Mouse (Mus musculus): ENCODE measurements around the gene Znrf2. TPM values are rescaled to one million over a fixed set of nuclear protein-coding genes. Genes with fewer than 3 reads are reported as not detected.

Znrf2 gene
- polyA plus RNA-seq, 1 experiment: 8.3 TPM

GRCm38 (mm10) chr6:54836666-54837065 is 19.9 kb downstream of the Znrf2 start:
- H3K27ac ChIP-seq (ENCODE audit: insufficient read depth, low read length): no peak overlapping the region
- no peak for DNase-seq
- TF ChIP-seq POLR2A (IDR thresholded peaks at IDR 0.05; ENCODE audit: borderline replicate concordance, insufficient read depth, low read length) (no peak), CTCF (IDR thresholded peaks at IDR 0.05; ENCODE audit: borderline replicate concordance, insufficient read depth, low read depth, low read length) (no peak)
- no peak overlapping the region for H3K4me3 ChIP-seq (replicated peaks; ENCODE audit: insufficient read depth, low read depth, low read length)
- H3K4me1 ChIP-seq (ENCODE audit: control insufficient read depth, insufficient read depth, low read length): no peaks in the 10 kb centered on the region
- H3K27me3 ChIP-seq (ENCODE audit: control insufficient read depth, insufficient read depth, low read length): no peaks in the 10 kb centered on the region

- TF ChIP-seq CTCF (IDR thresholded peaks at IDR 0.05; ENCODE audit: borderline replicate concordance, insufficient read depth, low read depth, low read length) (no peak), POLR2A (IDR thresholded peaks at IDR 0.05; ENCODE audit: borderline replicate concordance, insufficient read depth, low read length) (no peak)
- Histone ChIP-seq H3K4me3 (replicated peaks; ENCODE audit: insufficient read depth, low read depth, low read length) (no peak overlapping the region), H3K4me1 (ENCODE audit: control insufficient read depth, insufficient read depth, low read length) (no peaks in the 10 kb centered on the region), H3K27me3 (ENCODE audit: control insufficient read depth, insufficient read depth, low read length) (no peaks in the 10 kb centered on the region), H3K27ac (ENCODE audit: insufficient read depth, low read length) (no peak overlapping the region)
- no peak for DNase-seq
Observed at GRCm38 (mm10) chr6:54841399-54841798, 24.7 kb downstream of the Znrf2 start.

- 64% methylated on average over 1 of the region's 1 CpGs for whole genome bisulfite sequencing
- Histone ChIP-seq H3K27me3 (ENCODE audit: control insufficient read depth, insufficient read depth, low read length) (no peaks in the 10 kb centered on the region), H3K4me3 (replicated peaks; ENCODE audit: insufficient read depth, low read depth, low read length) (no peak overlapping the region), H3K27ac (ENCODE audit: insufficient read depth, low read length) (no peak overlapping the region), H3K4me1 (ENCODE audit: control insufficient read depth, insufficient read depth, low read length) (no peaks in the 10 kb centered on the region)
- TF ChIP-seq CTCF (IDR thresholded peaks at IDR 0.05; ENCODE audit: borderline replicate concordance, insufficient read depth, low read depth, low read length): no peak
- no peak for TF ChIP-seq POLR2A (IDR thresholded peaks at IDR 0.05; ENCODE audit: borderline replicate concordance, insufficient read depth, low read length)
- no peak for DNase-seq
Observed at GRCm38 (mm10) chr6:54842041-54842440, 25.3 kb downstream of the Znrf2 start.

GRCm38 (mm10) chr6:54848546-54848945 is 31.8 kb downstream of the Znrf2 start:
- no peak for DNase-seq
- H3K4me1 ChIP-seq (ENCODE audit: control insufficient read depth, insufficient read depth, low read length): 0 out of 2 replicates have a peak, but pooled peaks cover 2% of the 10 kb centered on the region
- TF ChIP-seq POLR2A (IDR thresholded peaks at IDR 0.05; ENCODE audit: borderline replicate concordance, insufficient read depth, low read length) (no peak), CTCF (IDR thresholded peaks at IDR 0.05; ENCODE audit: borderline replicate concordance, insufficient read depth, low read depth, low read length) (no peak)
- H3K27ac ChIP-seq (ENCODE audit: insufficient read depth, low read length): no peak overlapping the region
- H3K27me3 ChIP-seq (ENCODE audit: control insufficient read depth, insufficient read depth, low read length): no peaks in the 10 kb centered on the region
- WGBS: 94% methylated on average over 3 of the region's 3 CpGs
- H3K4me3 ChIP-seq (replicated peaks; ENCODE audit: insufficient read depth, low read depth, low read length): no peak overlapping the region

- no peak for DNase-seq
- H3K27ac ChIP-seq (ENCODE audit: insufficient read depth, low read length): no peak overlapping the region
- TF ChIP-seq CTCF (IDR thresholded peaks at IDR 0.05; ENCODE audit: borderline replicate concordance, insufficient read depth, low read depth, low read length) (no peak), POLR2A (IDR thresholded peaks at IDR 0.05; ENCODE audit: borderline replicate concordance, insufficient read depth, low read length) (no peak)
- H3K4me3 ChIP-seq (replicated peaks; ENCODE audit: insufficient read depth, low read depth, low read length): no peak overlapping the region
- H3K4me1 ChIP-seq (ENCODE audit: control insufficient read depth, insufficient read depth, low read length): 0 out of 2 replicates have a peak, but pooled peaks cover 2% of the 10 kb centered on the region
- 60% methylated on average over 4 of the region's 4 CpGs for WGBS
- H3K27me3 ChIP-seq (ENCODE audit: control insufficient read depth, insufficient read depth, low read length): no peaks in the 10 kb centered on the region
Observed at GRCm38 (mm10) chr6:54849179-54850156, 32.8 kb downstream of the Znrf2 start.

- no peak overlapping the region for H3K4me3 ChIP-seq (replicated peaks; ENCODE audit: insufficient read depth, low read depth, low read length)
- 0 out of 2 replicates have a peak, but pooled peaks cover 2% of the 10 kb centered on the region for H3K4me1 ChIP-seq (ENCODE audit: control insufficient read depth, insufficient read depth, low read length)
- no peaks in the 10 kb centered on the region for H3K27me3 ChIP-seq (ENCODE audit: control insufficient read depth, insufficient read depth, low read length)
- TF ChIP-seq CTCF (IDR thresholded peaks at IDR 0.05; ENCODE audit: borderline replicate concordance, insufficient read depth, low read depth, low read length) (no peak), POLR2A (IDR thresholded peaks at IDR 0.05; ENCODE audit: borderline replicate concordance, insufficient read depth, low read length) (no peak)
- DNase-seq: no peak
- H3K27ac ChIP-seq (ENCODE audit: insufficient read depth, low read length): no peak overlapping the region
- WGBS: 71% methylated on average over 4 of the region's 4 CpGs
Observed at GRCm38 (mm10) chr6:54851778-54852177, 35.1 kb downstream of the Znrf2 start.

GRCm38 (mm10) chr6:54852669-54853068 is 36.0 kb downstream of the Znrf2 start:
- TF ChIP-seq CTCF (IDR thresholded peaks at IDR 0.05; ENCODE audit: borderline replicate concordance, insufficient read depth, low read depth, low read length) (no peak), POLR2A (IDR thresholded peaks at IDR 0.05; ENCODE audit: borderline replicate concordance, insufficient read depth, low read length) (no peak)
- no peaks in the 10 kb centered on the region for H3K27me3 ChIP-seq (ENCODE audit: control insufficient read depth, insufficient read depth, low read length)
- 0 out of 2 replicates have a peak, but pooled peaks cover 2% of the 10 kb centered on the region for H3K4me1 ChIP-seq (ENCODE audit: control insufficient read depth, insufficient read depth, low read length)
- H3K27ac ChIP-seq (ENCODE audit: insufficient read depth, low read length): no peak overlapping the region
- WGBS: 39% methylated on average over 3 of the region's 3 CpGs
- no peak overlapping the region for H3K4me3 ChIP-seq (replicated peaks; ENCODE audit: insufficient read depth, low read depth, low read length)
- no peak for DNase-seq

- 0 out of 2 replicates have a peak, but pooled peaks cover 2% of the 10 kb centered on the region for H3K4me1 ChIP-seq (ENCODE audit: control insufficient read depth, insufficient read depth, low read length)
- no peaks in the 10 kb centered on the region for H3K27me3 ChIP-seq (ENCODE audit: control insufficient read depth, insufficient read depth, low read length)
- no peak overlapping the region for H3K4me3 ChIP-seq (replicated peaks; ENCODE audit: insufficient read depth, low read depth, low read length)
- H3K27ac ChIP-seq (ENCODE audit: insufficient read depth, low read length): no peak overlapping the region
- DNase-seq: no peak
- TF ChIP-seq CTCF (IDR thresholded peaks at IDR 0.05; ENCODE audit: borderline replicate concordance, insufficient read depth, low read depth, low read length): no peak
- no peak for TF ChIP-seq POLR2A (IDR thresholded peaks at IDR 0.05; ENCODE audit: borderline replicate concordance, insufficient read depth, low read length)
- WGBS: 80% methylated on average over 4 of the region's 4 CpGs
Observed at GRCm38 (mm10) chr6:54854859-54855258, 38.1 kb downstream of the Znrf2 start.

Data from cerebellum, adult 2 months (tissue).